In genomic region chr12:54572866-54573265, GRCm38 (mm10) we compare ENCODE assay signal across 10 mouse cellular contexts.
"Had no signal": no experiment of that assay in that cellular context is flagged by ENCODE, and none has a peak within 500 bp of the region (broad histone marks: within the 10 kb centered on the region; RNA-seq: fewer than 3 reads in every experiment).

No protein-coding gene starts in this region.

- ATAC-seq: liver, postnatal 0 days; midbrain, embryonic 15.5 days had no signal

- DNase-seq: kidney, adult 11 months; kidney, adult 9 months; kidney, postnatal 10 days; liver; liver, embryonic 13.5 days; liver, postnatal 0 days; lung, postnatal 14 days; thymus, adult 2 months; thymus, postnatal 25 days had no signal
